Mouse (Mus musculus) adrenal gland, postnatal 25 days (tissue): Measurements from ENCODE around the gene Plxna2. TPM values are rescaled to one million over a fixed set of nuclear protein-coding genes. Genes with fewer than 3 reads are reported as not detected.

Source experiments
- DNase-seq: peaks from one replicate; pipeline ENCODE4 v3.0.0; 2021; ENCODE audit warnings: mixed read lengths
- microRNA-seq, 2 experiments: library from miRNA; unstranded; fragments of <30 nt; microRNA quantifications; one replicate each; pipeline ENCODE4 v1.2.0; 2021
- total RNA-seq: library from RNA; stranded (reverse); gene quantifications from 2 replicates; pipeline ENCODE4 v1.2.3, GENCODE M21; 2021

The Plxna2 gene
- total RNA-seq, 1 experiment from 2014 or later = 9.0 TPM

DNA sequence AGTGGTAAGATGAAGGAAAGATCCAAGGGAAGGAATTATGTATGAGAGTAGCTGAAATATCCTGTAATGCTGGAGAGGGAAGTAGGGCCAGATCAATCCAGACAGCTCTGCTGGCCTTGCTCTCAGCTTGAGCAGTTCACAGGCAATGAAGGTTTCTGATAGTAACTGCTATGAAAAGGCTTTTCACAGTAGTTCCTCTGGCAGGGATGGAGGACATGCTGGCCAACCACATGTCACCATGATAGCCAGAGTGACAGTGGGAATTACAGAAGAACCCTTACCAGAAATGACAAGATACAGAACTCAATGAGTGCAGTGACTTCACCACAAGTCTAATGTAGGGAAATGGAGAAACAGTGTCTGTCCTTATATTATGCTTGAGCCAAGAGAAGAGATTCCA, 210.3 kb downstream of the Plxna2 start:
- DNase-seq = no peak

DNA sequence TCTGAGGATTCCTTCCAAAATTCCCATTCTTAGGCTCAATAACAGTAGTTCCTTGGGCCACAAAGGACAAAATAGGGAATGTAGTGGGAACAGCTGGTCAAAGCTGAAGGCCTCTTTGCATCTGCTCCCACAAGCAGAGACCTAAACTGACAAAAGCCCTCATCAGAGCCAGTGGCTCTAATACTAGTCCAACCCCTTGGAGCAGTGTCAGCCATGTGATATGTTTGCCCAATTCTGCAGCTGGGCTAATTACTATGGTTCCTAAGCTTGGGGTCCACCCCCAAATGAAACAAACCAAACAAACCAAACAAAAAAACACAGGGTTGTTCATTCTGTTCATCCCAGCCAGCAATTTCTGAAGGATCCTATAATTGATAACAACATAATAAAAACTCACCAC, 217.2 kb downstream of the Plxna2 start:
- DNase-seq = no peak

DNA sequence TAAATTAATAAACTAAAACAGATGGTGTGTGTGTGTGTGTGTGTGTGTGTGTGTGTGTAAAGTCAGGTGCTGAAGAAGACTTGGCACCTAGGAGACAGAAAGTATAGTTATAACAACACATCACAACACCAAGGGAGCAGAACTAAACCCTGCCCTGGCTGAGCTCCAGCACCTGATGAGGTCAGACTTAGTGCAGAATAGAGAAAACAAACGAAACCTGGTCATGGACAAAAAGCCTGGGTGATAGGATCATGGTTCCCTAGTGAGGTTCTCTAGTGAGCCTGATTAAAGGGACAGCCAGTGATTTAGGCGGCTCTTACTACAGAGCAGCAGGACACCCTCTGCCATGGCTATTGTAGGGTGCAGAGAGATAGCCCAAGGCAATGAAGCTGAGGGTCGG, 218.2 kb downstream of the Plxna2 start:
- DNase-seq = no peak

DNA sequence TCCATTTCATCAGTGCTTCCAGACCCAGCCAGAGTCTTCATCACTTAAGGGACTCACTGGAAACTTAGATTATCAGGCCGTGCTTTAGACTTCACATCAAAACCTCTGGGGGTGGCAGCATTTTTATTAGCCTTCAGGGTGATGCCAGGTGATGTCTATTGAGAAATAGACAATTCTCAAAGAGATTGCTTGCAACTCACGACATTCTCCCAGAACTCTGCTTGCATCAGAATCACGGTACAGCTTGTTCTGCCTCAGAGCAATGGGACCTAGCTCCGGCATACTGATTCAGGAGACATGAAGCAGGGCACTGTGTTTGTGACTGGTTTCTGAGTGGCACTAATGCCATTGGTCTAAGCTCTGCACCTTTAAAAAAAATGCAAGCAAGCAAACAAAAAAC, 218.7 kb downstream of the Plxna2 start:
- no peak for DNase-seq

DNA sequence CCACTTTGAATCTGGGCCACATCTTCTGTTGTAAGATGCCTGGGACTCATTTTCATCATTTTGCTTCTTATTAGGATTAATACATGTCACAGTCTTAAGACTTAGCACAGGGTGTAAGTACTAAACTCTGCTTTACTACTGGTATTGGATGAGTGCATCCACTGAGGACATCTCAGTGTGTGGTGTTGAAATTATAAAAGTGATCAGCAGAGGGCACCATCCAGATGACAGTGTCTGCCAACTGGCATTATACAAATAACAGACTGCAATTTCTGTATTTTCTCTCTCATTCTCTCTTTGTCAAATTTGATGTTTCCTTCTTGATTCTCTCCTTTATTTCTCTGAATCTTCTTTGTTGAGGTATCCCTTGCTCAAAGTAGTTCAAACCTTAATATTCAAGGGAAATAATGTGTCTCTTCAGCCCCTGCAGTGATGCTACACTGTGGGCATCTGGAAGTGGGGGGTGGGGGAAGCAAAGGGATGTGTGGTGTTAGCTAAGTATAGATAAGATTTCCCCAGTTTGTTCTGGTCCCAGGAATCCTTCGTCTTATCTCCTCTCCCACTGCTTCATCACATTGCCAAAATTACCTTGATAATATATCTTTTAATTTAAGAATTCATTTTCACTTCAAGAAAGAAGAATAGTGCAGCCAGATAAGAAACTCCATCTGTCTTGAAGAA, 221.4 kb downstream of the Plxna2 start:
- DNase-seq = peak; percentile 7

DNA sequence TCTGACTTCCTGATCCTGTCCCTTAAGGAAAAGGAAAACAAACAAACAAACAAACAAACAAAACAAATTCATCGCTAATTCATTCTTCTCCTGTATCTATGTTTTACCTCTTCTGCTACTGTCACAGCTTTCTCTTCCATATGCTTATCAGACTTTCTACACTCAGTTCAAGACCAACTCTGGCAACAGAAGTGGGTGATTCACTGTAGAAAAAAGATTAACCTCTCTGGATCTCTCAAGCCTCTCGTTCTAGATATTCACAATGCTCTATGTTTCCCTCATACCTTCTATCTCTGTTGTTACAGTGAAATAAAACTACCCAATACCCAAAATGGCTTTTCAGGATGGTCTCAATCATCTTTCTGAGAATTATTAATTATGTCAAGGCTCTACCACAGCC, 225.0 kb downstream of the Plxna2 start:
- no peak for DNase-seq

DNA sequence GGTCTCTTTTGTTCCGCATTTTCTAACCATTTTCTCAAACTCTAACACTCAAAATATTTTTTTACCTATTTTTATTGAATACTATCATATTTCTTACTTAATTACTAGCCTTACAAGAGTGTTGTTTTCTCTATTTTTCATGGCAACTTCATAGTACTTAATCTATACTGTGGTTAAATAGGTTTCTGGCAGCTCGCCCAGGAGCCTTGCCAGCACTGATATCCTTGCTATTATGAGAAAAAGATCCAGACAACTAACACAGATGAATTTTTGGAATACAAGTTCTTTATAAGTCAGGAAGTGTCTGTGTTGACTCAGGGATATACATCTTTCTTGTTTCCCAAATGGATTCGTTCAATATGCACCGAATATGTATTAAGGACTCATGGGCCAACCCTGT, 229.0 kb downstream of the Plxna2 start:
- no peak for DNase-seq

DNA sequence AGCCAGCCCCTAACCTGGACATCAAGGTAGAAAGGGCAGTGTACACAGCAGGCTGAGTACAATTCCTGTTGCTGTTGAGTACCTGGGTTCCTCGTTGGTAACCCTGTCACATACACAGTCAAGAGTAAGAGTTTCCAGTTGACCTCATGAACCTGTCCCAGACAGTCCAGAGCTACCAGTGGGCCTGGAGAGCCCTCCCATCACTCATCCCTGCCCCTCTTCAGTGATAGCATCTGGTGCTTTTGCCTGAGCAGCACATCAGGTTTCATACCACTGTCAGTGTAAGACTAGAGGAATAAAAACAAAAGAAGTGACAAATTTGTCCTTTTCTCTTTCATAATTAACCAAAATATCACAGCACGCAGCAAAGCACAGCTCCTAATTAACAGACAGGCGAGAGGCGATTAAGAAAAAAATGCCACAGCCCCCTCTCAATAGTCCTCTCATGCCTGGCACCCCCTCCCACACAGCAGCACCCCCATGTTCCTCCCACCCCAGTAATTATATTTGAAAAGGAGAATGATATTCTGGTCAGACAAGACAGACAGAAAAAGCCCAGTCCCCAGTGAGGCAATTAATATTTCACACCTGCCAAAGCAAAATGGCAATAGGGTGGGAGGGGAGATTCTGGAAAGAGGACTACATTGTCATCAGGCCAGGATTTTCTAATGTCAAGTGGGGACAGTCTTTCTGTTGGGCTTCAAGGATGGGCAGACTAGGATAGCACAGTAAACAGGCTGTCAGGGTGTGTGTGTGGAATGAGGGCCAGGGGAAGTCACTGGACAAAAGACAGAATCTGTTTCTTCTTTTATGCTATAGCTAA, 233.4 kb downstream of the Plxna2 start:
- no peak for DNase-seq

DNA sequence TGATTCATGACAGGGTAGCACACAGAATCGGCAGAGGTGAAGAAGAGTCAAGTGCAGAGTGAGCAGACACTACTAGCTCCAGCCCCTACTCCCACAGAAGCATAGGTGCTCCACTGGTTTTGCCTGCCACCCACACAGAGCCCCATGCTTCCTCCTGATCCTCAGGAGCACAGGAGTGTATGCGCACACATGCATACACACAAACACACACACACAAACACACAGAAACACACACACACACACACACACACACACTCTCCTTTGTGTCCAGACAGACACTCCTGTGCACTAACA, 234.0 kb downstream of the Plxna2 start:
- DNase-seq = no peak

Small RNA genes lying within 50 kb of the gene (microRNA-seq; reads per million reads assigned to microRNA genes)
- gene Mir3962 = 3.2 to 4.5 reads per million in 2 experiments
